ENCODE assay signal across 8 mouse cellular contexts in the genomic region with DNA sequence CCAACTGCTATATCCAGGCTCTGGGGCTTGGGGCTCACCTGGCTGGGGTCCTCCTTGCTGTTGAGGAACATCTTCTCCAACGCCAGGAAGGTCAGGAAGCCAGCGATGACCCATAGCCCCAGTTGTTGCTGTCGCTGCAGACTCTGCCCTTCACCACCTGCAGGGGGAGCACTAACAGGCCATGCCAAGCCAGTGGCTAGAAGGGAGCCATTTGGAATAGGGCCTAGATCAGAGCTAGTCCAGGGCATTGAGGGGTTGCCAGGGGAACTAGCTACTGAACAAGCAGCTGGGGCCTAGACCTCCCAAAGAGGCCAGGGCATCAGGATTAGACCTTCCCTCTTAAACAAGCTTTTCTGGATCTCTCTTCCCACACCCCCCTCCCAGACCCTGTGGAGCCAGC. TPM values are rescaled to one million over a fixed set of nuclear protein-coding genes. Genes with fewer than 3 reads are reported as not detected.
DNase-seq lines count a peak whose midpoint lies in the region; ATAC-seq and TF ChIP-seq lines count a peak whose summit lies in the region.

No protein-coding gene starts in this region.

- peaks cover 54% of the 10 kb centered on the region for H3K36me3 ChIP-seq in forebrain, embryonic 14.5 days (ENCODE audit: control insufficient read depth, insufficient read depth, low read length)
- peaks cover 10% of the 10 kb centered on the region for H3K36me3 ChIP-seq in forebrain, embryonic 16.5 days (ENCODE audit: control insufficient read depth, insufficient read depth)

- ATAC-seq in forebrain, embryonic 14.5 days, result no peak
- no peak for ATAC-seq in forebrain, embryonic 16.5 days

- DNase-seq in forebrain, embryonic 14.5 days (ENCODE audit: low spot score), result peak; percentile 60
- DNase-seq in right cerebral cortex, postnatal 14 days, result peak; percentile 63
- no peak for DNase-seq in right cerebral cortex, postnatal 36 days (ENCODE audit: low spot score in 2 of 2)
- peak; percentile 62 for DNase-seq in cerebellum, adult 9-11 months
- DNase-seq in kidney, postnatal 36 days, result peak; percentile 64 to 81
- no peak for DNase-seq in urinary bladder, adult 2 months (ENCODE audit: low spot score)

- peaks cover 7% of the 10 kb centered on the region for H3K4me1 ChIP-seq in forebrain, embryonic 14.5 days (ENCODE audit: control insufficient read depth, insufficient read depth, low read length)
- peaks cover 15% of the 10 kb centered on the region for H3K4me1 ChIP-seq in forebrain, embryonic 16.5 days (replicated peaks; ENCODE audit: control insufficient read depth, insufficient read depth, low read length)
- H3K4me1 ChIP-seq in olfactory bulb, adult 2 months (ENCODE audit: control insufficient read depth, insufficient read depth, low read length), result peaks cover 19% of the 10 kb centered on the region

- H3K4me3 ChIP-seq in forebrain, embryonic 14.5 days (ENCODE audit: low read depth, low read length), result no peak overlapping the region
- no peak overlapping the region for H3K4me3 ChIP-seq in forebrain, embryonic 16.5 days (replicated peaks; ENCODE audit: low read length)
- no peak overlapping the region for H3K4me3 ChIP-seq in olfactory bulb, adult 2 months (ENCODE audit: insufficient read depth, low read depth, low read length)

- H3K27me3 ChIP-seq in forebrain, embryonic 14.5 days (replicated peaks; ENCODE audit: control insufficient read depth, insufficient read depth, low read length), result no peaks in the 10 kb centered on the region
- no peaks in the 10 kb centered on the region for H3K27me3 ChIP-seq in forebrain, embryonic 16.5 days (replicated peaks; ENCODE audit: control insufficient read depth, insufficient read depth, low read length)

- H3K9me3 ChIP-seq in forebrain, embryonic 14.5 days (replicated peaks; ENCODE audit: control insufficient read depth, low read length), result no peaks in the 10 kb centered on the region
- H3K9me3 ChIP-seq in forebrain, embryonic 16.5 days (ENCODE audit: control insufficient read depth, low read length), result no peaks in the 10 kb centered on the region

- no peak overlapping the region for H3K4me2 ChIP-seq in forebrain, embryonic 14.5 days (ENCODE audit: low read length)
- H3K4me2 ChIP-seq in forebrain, embryonic 16.5 days (ENCODE audit: low read length), result no peak overlapping the region

- no peak overlapping the region for H3K9ac ChIP-seq in forebrain, embryonic 14.5 days (ENCODE audit: low read length)
- no peak overlapping the region for H3K9ac ChIP-seq in forebrain, embryonic 16.5 days (replicated peaks; ENCODE audit: low read depth, low read length)

- TF ChIP-seq POLR2A in olfactory bulb, adult 2 months (IDR thresholded peaks at IDR 0.05; ENCODE audit: insufficient read depth, low read depth, low read length), result no peak

- no peak overlapping the region; the same call in 1 of the 2 replicates for H3K27ac ChIP-seq in forebrain, embryonic 14.5 days (ENCODE audit: low read depth, low read length)
- no peak overlapping the region for H3K27ac ChIP-seq in forebrain, embryonic 16.5 days (ENCODE audit: low read length)
- H3K27ac ChIP-seq in olfactory bulb, adult 2 months (ENCODE audit: insufficient read depth, low read depth, low read length), result no peak overlapping the region

- TF ChIP-seq CTCF in olfactory bulb, adult 2 months (IDR thresholded peaks at IDR 0.05; ENCODE audit: insufficient read depth, low read depth, low read length), result peak; percentile 68; the same call in 1 of the 2 replicates

- 44% methylated on average over 3 of the region's 3 CpGs for WGBS in forebrain, embryonic 14.5 days
- 44% methylated on average over 3 of the region's 3 CpGs for WGBS in forebrain, embryonic 16.5 days
- 59% methylated on average over 3 of the region's 3 CpGs for WGBS in olfactory bulb, adult 2 months

RNA-seq across cellular contexts. Expression of a gene that starts 4.7 kb away (rescaled TPM):
- 16.1 and 18.0 TPM in 2 replicates for polyA plus RNA-seq in forebrain, embryonic 14.5 days (2014; fragmentation: Nextera tagmentation; extraction: Ambion mirVana)
- 23.1 and 33.3 TPM in 2 replicates for polyA plus RNA-seq in forebrain, embryonic 16.5 days (2015; fragmentation: Nextera tagmentation; extraction: Ambion mirVana)
- polyA plus RNA-seq in olfactory bulb, adult 2 months (2012; ENCODE audit: insufficient read depth, insufficient read length, low replicate concordance, missing spikeins), result not detected in 2 replicates
- 63.7 and 87.4 TPM in 2 replicates for polyA plus RNA-seq in urinary bladder, adult 2 months (2012; rRNA removed)

RNA-seq across cellular contexts. Expression of a gene that starts 11.7 kb away (rescaled TPM):
- 298 and 304 TPM in 2 replicates for polyA plus RNA-seq in forebrain, embryonic 14.5 days (2014; fragmentation: Nextera tagmentation; extraction: Ambion mirVana)
- 236 and 238 TPM in 2 replicates for polyA plus RNA-seq in forebrain, embryonic 16.5 days (2015; fragmentation: Nextera tagmentation; extraction: Ambion mirVana)
- polyA plus RNA-seq in olfactory bulb, adult 2 months (2012; ENCODE audit: insufficient read depth, insufficient read length, low replicate concordance, missing spikeins), result not detected in 2 replicates
- 166 and 178 TPM in 2 replicates for polyA plus RNA-seq in urinary bladder, adult 2 months (2012; rRNA removed)

RNA-seq across cellular contexts. Expression of a gene that starts 16.6 kb away (rescaled TPM):
- 2.4 and 2.9 TPM in 2 replicates for polyA plus RNA-seq in forebrain, embryonic 14.5 days (2014; fragmentation: Nextera tagmentation; extraction: Ambion mirVana)
- polyA plus RNA-seq in forebrain, embryonic 16.5 days (2015; fragmentation: Nextera tagmentation; extraction: Ambion mirVana), result 1.7 and 1.9 TPM in 2 replicates
- not detected in 2 replicates for polyA plus RNA-seq in olfactory bulb, adult 2 months (2012; ENCODE audit: insufficient read depth, insufficient read length, low replicate concordance, missing spikeins)
- 17.7 and 21.0 TPM in 2 replicates for polyA plus RNA-seq in urinary bladder, adult 2 months (2012; rRNA removed)

RNA-seq across cellular contexts. Expression of a gene that starts 30.1 kb away (rescaled TPM):
- polyA plus RNA-seq in forebrain, embryonic 14.5 days (2014; fragmentation: Nextera tagmentation; extraction: Ambion mirVana), result 0.95 and 1.2 TPM in 2 replicates
- polyA plus RNA-seq in forebrain, embryonic 16.5 days (2015; fragmentation: Nextera tagmentation; extraction: Ambion mirVana), result 0.51 and 0.86 TPM in 2 replicates
- polyA plus RNA-seq in olfactory bulb, adult 2 months (2012; ENCODE audit: insufficient read depth, insufficient read length, low replicate concordance, missing spikeins), result not detected in 2 replicates
- polyA plus RNA-seq in urinary bladder, adult 2 months (2012; rRNA removed), result 0.56 and 0.81 TPM in 2 replicates

RNA-seq across cellular contexts. Expression of a gene that starts 52.4 kb away (rescaled TPM):
- not detected in 2 replicates for polyA plus RNA-seq in forebrain, embryonic 14.5 days (2014; fragmentation: Nextera tagmentation; extraction: Ambion mirVana)
- polyA plus RNA-seq in forebrain, embryonic 16.5 days (2015; fragmentation: Nextera tagmentation; extraction: Ambion mirVana), result not detected in 2 replicates
- polyA plus RNA-seq in olfactory bulb, adult 2 months (2012; ENCODE audit: insufficient read depth, insufficient read length, low replicate concordance, missing spikeins), result not detected in 2 replicates
- 0.04 TPM in 2 replicates for polyA plus RNA-seq in urinary bladder, adult 2 months (2012; rRNA removed)

Comparison
In these comparisons a context has a peak if more than half of its experiments do, and no peak if none do; other contexts are left out.
1. DNase-seq: peak in forebrain, embryonic 14.5 days (single experiment), right cerebral cortex, postnatal 14 days (single experiment), cerebellum, adult 9-11 months (single experiment) and kidney, postnatal 36 days (2 of 2); none in right cerebral cortex, postnatal 36 days (0 of 2) and urinary bladder, adult 2 months (single experiment).
2. RNA of a gene that starts 4.7 kb away (polyA plus RNA-seq): 63.7 to 87.4 TPM in urinary bladder, adult 2 months, 23.1 to 33.3 TPM in forebrain, embryonic 16.5 days and 16.1 to 18.0 TPM in forebrain, embryonic 14.5 days; not detected in olfactory bulb, adult 2 months; every median in the first group is over 10 times any median in the second.